Mouse (Mus musculus): ENCODE measurements at regions not wholly inside any gene's neighbourhood (a gene's known extent, or its start where the extent isn't known, plus 50 kb on each side); places are given as distances from the start of the nearest gene placed in this dataset.

- no peak for DNase-seq
Observed at GRCm38 (mm10) chr1:21132340-21132739, 53.3 kb upstream of the Tram2 start.

DNA sequence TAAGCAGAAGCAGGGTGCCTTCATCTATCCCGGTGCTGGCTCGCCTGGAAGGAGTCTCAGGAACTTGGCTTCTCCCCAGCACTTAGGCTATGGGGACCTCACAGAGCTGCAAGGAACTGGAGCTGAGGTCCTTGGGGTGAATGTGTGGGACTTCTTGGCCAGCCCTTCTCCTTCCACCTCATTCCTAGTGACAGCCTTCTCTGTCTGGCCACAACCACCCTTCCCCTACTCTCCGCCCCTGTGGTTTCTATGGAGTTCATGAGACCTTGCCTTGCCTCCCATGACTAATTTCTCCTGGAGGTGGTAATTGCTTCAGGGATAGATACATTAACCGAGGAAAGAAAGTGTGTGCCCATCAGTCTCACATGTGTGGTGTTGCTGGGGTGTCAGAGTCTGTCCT, 67.9 kb upstream of the Tram2 start:
- DNase-seq = no peak

- DNase-seq = peak; percentile 82
Observed at GRCm38 (mm10) chr1:21161742-21162141, 56.6 kb upstream of the Tmem14a start.

DNA sequence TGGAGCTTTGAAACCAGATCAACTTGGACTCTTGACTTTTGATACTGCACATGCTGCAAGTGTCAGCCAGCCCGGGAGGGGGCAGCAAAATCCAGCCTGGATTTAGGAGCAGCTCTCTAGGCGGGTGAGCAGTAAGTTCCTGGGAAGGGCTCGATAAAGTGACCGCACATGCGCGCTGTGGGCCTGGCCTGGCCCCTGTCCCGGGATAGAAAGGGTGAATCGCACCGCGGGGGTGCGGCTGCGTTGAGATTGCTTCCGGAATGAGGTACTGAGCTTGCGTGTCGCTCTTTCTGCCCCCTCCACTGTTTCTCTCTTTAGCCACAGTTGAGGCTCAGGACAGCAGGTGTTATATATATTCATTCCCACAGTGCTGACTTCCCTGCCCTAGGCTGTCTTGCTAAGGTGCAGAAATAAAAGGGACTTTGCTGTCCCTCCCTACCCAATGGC, 52.1 kb upstream of the Tmem14a start:
- peak; percentile 77 for DNase-seq

GRCm38 (mm10) chr1:21166762-21167161, 51.6 kb upstream of the Tmem14a start:
- DNase-seq = no peak

Measured in thymus, postnatal 14 days (tissue).